Mouse (Mus musculus): ENCODE measurements around the gene Elavl4. TPM values are rescaled to one million over a fixed set of nuclear protein-coding genes. Genes with fewer than 3 reads are reported as not detected.

Elavl4 gene
- polyA plus RNA-seq, 1 experiment from 2014 or later = 325 TPM

- ATAC-seq (ENCODE audit: low FRiP score) = no peak
- no peak overlapping the region for H3K4me3 ChIP-seq (ENCODE audit: low read depth, low read length)
- H3K9ac ChIP-seq (ENCODE audit: low read depth, low read length) = no peak overlapping the region
- no peaks in the 10 kb centered on the region for H3K4me1 ChIP-seq (replicated peaks; ENCODE audit: control insufficient read depth, insufficient read depth, low read length)
- no peak overlapping the region for H3K27ac ChIP-seq (ENCODE audit: low read depth, low read length)
- H3K36me3 ChIP-seq (ENCODE audit: control insufficient read depth, insufficient read depth, low read length) = 0 out of 2 replicates have a peak, but pooled peaks cover 3% of the 10 kb centered on the region
- H3K4me2 ChIP-seq (replicated peaks; ENCODE audit: low read depth, low read length) = no peak overlapping the region
- no peaks in the 10 kb centered on the region for H3K27me3 ChIP-seq (ENCODE audit: control insufficient read depth, insufficient read depth, low read length)
- H3K9me3 ChIP-seq (ENCODE audit: control insufficient read depth, low read length) = no peaks in the 10 kb centered on the region
- 57% methylated on average over 3 of the region's 3 CpGs for WGBS
- DNase-seq (ENCODE audit: low spot score) = no peak
Observed at GRCm38 (mm10) chr4:110217553-110217952, 134.2 kb downstream of the Elavl4 start.

GRCm38 (mm10) chr4:110214543-110214942 is 137.2 kb downstream of the Elavl4 start:
- WGBS = 91% methylated on average over 6 of the region's 6 CpGs
- Histone ChIP-seq H3K4me2 (replicated peaks; ENCODE audit: low read depth, low read length) (no peak overlapping the region), H3K27me3 (ENCODE audit: control insufficient read depth, insufficient read depth, low read length) (no peaks in the 10 kb centered on the region), H3K9me3 (ENCODE audit: control insufficient read depth, low read length) (no peaks in the 10 kb centered on the region), H3K27ac (ENCODE audit: low read depth, low read length) (no peak overlapping the region), H3K9ac (ENCODE audit: low read depth, low read length) (no peak overlapping the region), H3K4me1 (replicated peaks; ENCODE audit: control insufficient read depth, insufficient read depth, low read length) (no peaks in the 10 kb centered on the region), H3K36me3 (ENCODE audit: control insufficient read depth, insufficient read depth, low read length) (no peaks in the 10 kb centered on the region), H3K4me3 (ENCODE audit: low read depth, low read length) (no peak overlapping the region)
- ATAC-seq (ENCODE audit: low FRiP score) (no peak), DNase-seq (ENCODE audit: low spot score) (no peak)

- no peak for ATAC-seq (ENCODE audit: low FRiP score)
- no peak overlapping the region for H3K4me2 ChIP-seq (replicated peaks; ENCODE audit: low read depth, low read length)
- no peaks in the 10 kb centered on the region for H3K9me3 ChIP-seq (ENCODE audit: control insufficient read depth, low read length)
- H3K4me3 ChIP-seq (ENCODE audit: low read depth, low read length) = no peak overlapping the region
- H3K27ac ChIP-seq (ENCODE audit: low read depth, low read length) = 0 out of 2 replicates have a peak overlapping the region, but pooled peaks have one; percentile 9
- H3K4me1 ChIP-seq (replicated peaks; ENCODE audit: control insufficient read depth, insufficient read depth, low read length) = no peaks in the 10 kb centered on the region
- DNase-seq (ENCODE audit: low spot score) = peak; percentile 23
- no peak overlapping the region for H3K9ac ChIP-seq (ENCODE audit: low read depth, low read length)
- H3K27me3 ChIP-seq (ENCODE audit: control insufficient read depth, insufficient read depth, low read length) = no peaks in the 10 kb centered on the region
- 28% methylated on average over 5 of the region's 5 CpGs for WGBS
- H3K36me3 ChIP-seq (ENCODE audit: control insufficient read depth, insufficient read depth, low read length) = no peaks in the 10 kb centered on the region
Observed at GRCm38 (mm10) chr4:110213666-110214065, 138.0 kb downstream of the Elavl4 start.

- Histone ChIP-seq H3K9ac (ENCODE audit: low read depth, low read length) (no peak overlapping the region), H3K4me3 (ENCODE audit: low read depth, low read length) (no peak overlapping the region), H3K36me3 (ENCODE audit: control insufficient read depth, insufficient read depth, low read length) (no peaks in the 10 kb centered on the region), H3K4me2 (replicated peaks; ENCODE audit: low read depth, low read length) (no peak overlapping the region), H3K9me3 (ENCODE audit: control insufficient read depth, low read length) (no peaks in the 10 kb centered on the region), H3K4me1 (replicated peaks; ENCODE audit: control insufficient read depth, insufficient read depth, low read length) (no peaks in the 10 kb centered on the region), H3K27me3 (ENCODE audit: control insufficient read depth, insufficient read depth, low read length) (no peaks in the 10 kb centered on the region), H3K27ac (ENCODE audit: low read depth, low read length) (no peak overlapping the region)
- DNase-seq (ENCODE audit: low spot score) (no peak), ATAC-seq (ENCODE audit: low FRiP score) (no peak)
- 78% methylated on average over 5 of the region's 5 CpGs for WGBS
Observed at GRCm38 (mm10) chr4:110210246-110210645, 141.5 kb downstream of the Elavl4 start.

GRCm38 (mm10) chr4:110209613-110210012 is 142.1 kb downstream of the Elavl4 start:
- Histone ChIP-seq H3K9ac (ENCODE audit: low read depth, low read length) (no peak overlapping the region), H3K4me1 (replicated peaks; ENCODE audit: control insufficient read depth, insufficient read depth, low read length) (no peaks in the 10 kb centered on the region), H3K4me2 (replicated peaks; ENCODE audit: low read depth, low read length) (no peak overlapping the region), H3K36me3 (ENCODE audit: control insufficient read depth, insufficient read depth, low read length) (no peaks in the 10 kb centered on the region), H3K27me3 (ENCODE audit: control insufficient read depth, insufficient read depth, low read length) (no peaks in the 10 kb centered on the region), H3K9me3 (ENCODE audit: control insufficient read depth, low read length) (no peaks in the 10 kb centered on the region), H3K4me3 (ENCODE audit: low read depth, low read length) (no peak overlapping the region), H3K27ac (ENCODE audit: low read depth, low read length) (no peak overlapping the region)
- ATAC-seq (ENCODE audit: low FRiP score) = peak; percentile 34; the same call in 1 of the 2 replicates
- no peak for DNase-seq (ENCODE audit: low spot score)
- WGBS = 40% methylated on average over 5 of the region's 5 CpGs

- DNase-seq (ENCODE audit: low spot score) (no peak), ATAC-seq (ENCODE audit: low FRiP score) (no peak)
- 87% methylated on average over 3 of the region's 3 CpGs for WGBS
- Histone ChIP-seq H3K36me3 (ENCODE audit: control insufficient read depth, insufficient read depth, low read length) (no peaks in the 10 kb centered on the region), H3K4me1 (replicated peaks; ENCODE audit: control insufficient read depth, insufficient read depth, low read length) (no peaks in the 10 kb centered on the region), H3K4me3 (ENCODE audit: low read depth, low read length) (no peak overlapping the region), H3K27ac (ENCODE audit: low read depth, low read length) (no peak overlapping the region), H3K9ac (ENCODE audit: low read depth, low read length) (no peak overlapping the region), H3K4me2 (replicated peaks; ENCODE audit: low read depth, low read length) (no peak overlapping the region), H3K9me3 (ENCODE audit: control insufficient read depth, low read length) (no peaks in the 10 kb centered on the region), H3K27me3 (ENCODE audit: control insufficient read depth, insufficient read depth, low read length) (no peaks in the 10 kb centered on the region)
Observed at GRCm38 (mm10) chr4:110201680-110202079, 150.0 kb downstream of the Elavl4 start.

- Histone ChIP-seq H3K4me3 (ENCODE audit: low read depth, low read length) (no peak overlapping the region), H3K27ac (ENCODE audit: low read depth, low read length) (no peak overlapping the region), H3K4me2 (replicated peaks; ENCODE audit: low read depth, low read length) (no peak overlapping the region), H3K9ac (ENCODE audit: low read depth, low read length) (no peak overlapping the region), H3K4me1 (replicated peaks; ENCODE audit: control insufficient read depth, insufficient read depth, low read length) (no peaks in the 10 kb centered on the region), H3K36me3 (ENCODE audit: control insufficient read depth, insufficient read depth, low read length) (no peaks in the 10 kb centered on the region), H3K27me3 (ENCODE audit: control insufficient read depth, insufficient read depth, low read length) (no peaks in the 10 kb centered on the region), H3K9me3 (ENCODE audit: control insufficient read depth, low read length) (no peaks in the 10 kb centered on the region)
- DNase-seq (ENCODE audit: low spot score) = no peak
- no peak for ATAC-seq (ENCODE audit: low FRiP score)
- WGBS = 93% methylated on average over 5 of the region's 5 CpGs
Observed at GRCm38 (mm10) chr4:110199897-110200296, 151.8 kb downstream of the Elavl4 start.

GRCm38 (mm10) chr4:110198600-110198999 is 153.1 kb downstream of the Elavl4 start:
- H3K9ac ChIP-seq (ENCODE audit: low read depth, low read length) = no peak overlapping the region
- no peak overlapping the region for H3K4me2 ChIP-seq (replicated peaks; ENCODE audit: low read depth, low read length)
- no peaks in the 10 kb centered on the region for H3K27me3 ChIP-seq (ENCODE audit: control insufficient read depth, insufficient read depth, low read length)
- ATAC-seq (ENCODE audit: low FRiP score) (no peak), DNase-seq (ENCODE audit: low spot score) (no peak)
- no peaks in the 10 kb centered on the region for H3K4me1 ChIP-seq (replicated peaks; ENCODE audit: control insufficient read depth, insufficient read depth, low read length)
- WGBS = 73% methylated on average over 2 of the region's 2 CpGs
- no peak overlapping the region for H3K4me3 ChIP-seq (ENCODE audit: low read depth, low read length)
- H3K9me3 ChIP-seq (ENCODE audit: control insufficient read depth, low read length) = no peaks in the 10 kb centered on the region
- H3K36me3 ChIP-seq (ENCODE audit: control insufficient read depth, insufficient read depth, low read length) = no peaks in the 10 kb centered on the region
- H3K27ac ChIP-seq (ENCODE audit: low read depth, low read length) = no peak overlapping the region

- no peak for ATAC-seq (ENCODE audit: low FRiP score)
- H3K4me1 ChIP-seq (replicated peaks; ENCODE audit: control insufficient read depth, insufficient read depth, low read length) = no peaks in the 10 kb centered on the region
- no peak overlapping the region for H3K9ac ChIP-seq (ENCODE audit: low read depth, low read length)
Observed at GRCm38 (mm10) chr4:110177263-110177662, 174.4 kb downstream of the Elavl4 start.

More at GRCm38 (mm10) chr4:110177263-110177662, 174.4 kb downstream of the Elavl4 start:
- H3K4me2 ChIP-seq (replicated peaks; ENCODE audit: low read depth, low read length) = no peak overlapping the region
- H3K4me3 ChIP-seq (ENCODE audit: low read depth, low read length) = no peak overlapping the region
- H3K27ac ChIP-seq (ENCODE audit: low read depth, low read length) = no peak overlapping the region
- no peaks in the 10 kb centered on the region for H3K9me3 ChIP-seq (ENCODE audit: control insufficient read depth, low read length)
- no peaks in the 10 kb centered on the region for H3K36me3 ChIP-seq (ENCODE audit: control insufficient read depth, insufficient read depth, low read length)
- 93% methylated on average over 2 of the region's 2 CpGs for WGBS
- no peak for DNase-seq (ENCODE audit: low spot score)
- no peaks in the 10 kb centered on the region for H3K27me3 ChIP-seq (ENCODE audit: control insufficient read depth, insufficient read depth, low read length)
